Mouse (Mus musculus): Measurements from ENCODE around the gene Tbc1d4. TPM values are rescaled to one million over a fixed set of nuclear protein-coding genes. Genes with fewer than 3 reads are reported as not detected.
A peak's percentile ranks its signal among the peaks of the same experiment; 100 is the strongest.

Tbc1d4 gene
- polyA plus RNA-seq, 1 experiment: 9.0 TPM

- DNase-seq (ENCODE audit: low read depth): peak; percentile 63
- TF ChIP-seq CTCF (IDR thresholded peaks at IDR 0.05; ENCODE audit: borderline replicate concordance, extremely low read depth, insufficient read depth, insufficient read length): no peak
- TF ChIP-seq POLR2A (IDR thresholded peaks at IDR 0.05; ENCODE audit: borderline replicate concordance, extremely low read depth, insufficient read depth, insufficient read length, poor library complexity, severe bottlenecking): no peak
These were observed 47.7 kb downstream of the Tbc1d4 start for GRCm38 (mm10) chr14:101561251-101561701.

DNA sequence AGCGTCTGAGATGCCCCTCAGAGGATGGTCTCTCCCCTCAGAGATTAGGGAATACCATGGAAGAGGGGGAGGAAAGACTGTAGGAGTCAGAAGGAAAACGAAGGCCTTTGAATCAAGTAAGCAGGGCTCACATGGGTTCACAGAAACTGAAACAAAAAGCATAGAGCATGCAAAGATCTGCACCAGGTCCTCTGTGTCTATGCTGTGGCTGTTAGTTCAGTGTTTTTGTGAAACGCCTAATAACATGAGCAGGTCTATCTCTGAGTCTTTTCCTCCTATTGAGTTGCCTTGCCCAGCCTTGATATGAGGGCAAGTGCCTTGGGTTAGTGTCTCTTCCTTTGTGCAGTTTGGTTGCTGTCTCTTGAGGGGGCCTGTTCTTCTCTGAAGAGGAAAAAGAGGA lies 49.5 kb downstream of the Tbc1d4 start:
- DNase-seq (ENCODE audit: low read depth): no peak
- no peak for TF ChIP-seq CTCF (IDR thresholded peaks at IDR 0.05; ENCODE audit: borderline replicate concordance, extremely low read depth, insufficient read depth, insufficient read length)
- no peak for TF ChIP-seq POLR2A (IDR thresholded peaks at IDR 0.05; ENCODE audit: borderline replicate concordance, extremely low read depth, insufficient read depth, insufficient read length, poor library complexity, severe bottlenecking)

DNA sequence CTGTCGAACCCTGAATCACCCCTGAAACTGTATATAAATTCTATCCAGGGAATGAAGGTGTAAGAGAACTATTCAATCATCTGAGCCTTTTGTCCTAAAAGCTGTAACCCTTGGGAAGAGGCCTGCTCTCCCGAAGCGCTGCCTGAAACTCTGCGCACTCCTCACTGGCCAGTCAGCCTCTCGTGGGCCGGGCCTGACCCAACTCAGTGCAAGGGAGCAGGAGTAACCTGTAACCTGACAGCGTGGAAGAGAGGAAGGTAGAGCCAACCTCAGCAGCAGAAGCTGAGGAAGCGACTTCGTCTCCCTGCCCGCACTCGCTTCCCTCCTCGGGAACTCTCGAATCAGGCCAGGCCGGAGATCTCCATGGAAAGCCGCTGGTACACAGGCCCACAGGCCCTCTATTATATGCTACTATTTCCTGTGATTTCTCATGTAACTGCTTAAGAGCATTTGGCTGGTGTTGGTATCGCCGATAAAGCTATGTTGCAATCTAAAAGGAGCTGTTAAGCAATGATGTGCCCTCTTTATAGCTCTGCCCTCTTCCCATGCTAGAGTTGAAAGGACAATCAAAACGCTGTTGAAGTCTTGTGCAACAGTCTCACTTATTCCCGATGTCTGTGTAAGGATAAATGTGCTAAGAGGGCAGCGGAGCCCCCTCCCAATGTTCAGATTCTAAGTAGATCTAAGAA lies 60.0 kb downstream of the Tbc1d4 start:
- TF ChIP-seq POLR2A (IDR thresholded peaks at IDR 0.05; ENCODE audit: borderline replicate concordance, extremely low read depth, insufficient read depth, insufficient read length, poor library complexity, severe bottlenecking) (no peak), CTCF (IDR thresholded peaks at IDR 0.05; ENCODE audit: borderline replicate concordance, extremely low read depth, insufficient read depth, insufficient read length) (no peak)
- no peak for DNase-seq (ENCODE audit: low read depth)

DNA sequence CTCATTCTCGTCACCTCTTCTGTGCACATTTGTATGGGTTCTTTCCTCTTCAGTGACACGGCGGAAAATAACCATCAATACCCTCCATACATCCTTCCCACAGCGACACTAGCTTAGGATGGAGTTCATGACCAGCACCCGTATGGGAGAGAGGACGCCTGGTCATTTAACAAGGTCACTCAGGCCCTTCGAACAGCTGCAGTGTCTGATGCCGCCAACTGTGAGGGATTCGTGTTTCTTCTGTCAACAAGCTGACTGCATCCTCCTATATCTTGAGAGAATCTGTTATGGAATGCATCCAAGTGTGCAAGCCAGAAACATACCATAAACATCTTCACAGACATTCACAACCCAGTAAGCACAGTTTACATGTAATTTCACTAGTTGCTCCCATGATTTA lies 67.1 kb downstream of the Tbc1d4 start:
- TF ChIP-seq CTCF (IDR thresholded peaks at IDR 0.05; ENCODE audit: borderline replicate concordance, extremely low read depth, insufficient read depth, insufficient read length): no peak
- no peak for TF ChIP-seq POLR2A (IDR thresholded peaks at IDR 0.05; ENCODE audit: borderline replicate concordance, extremely low read depth, insufficient read depth, insufficient read length, poor library complexity, severe bottlenecking)
- DNase-seq (ENCODE audit: low read depth): peak; percentile 33

DNA sequence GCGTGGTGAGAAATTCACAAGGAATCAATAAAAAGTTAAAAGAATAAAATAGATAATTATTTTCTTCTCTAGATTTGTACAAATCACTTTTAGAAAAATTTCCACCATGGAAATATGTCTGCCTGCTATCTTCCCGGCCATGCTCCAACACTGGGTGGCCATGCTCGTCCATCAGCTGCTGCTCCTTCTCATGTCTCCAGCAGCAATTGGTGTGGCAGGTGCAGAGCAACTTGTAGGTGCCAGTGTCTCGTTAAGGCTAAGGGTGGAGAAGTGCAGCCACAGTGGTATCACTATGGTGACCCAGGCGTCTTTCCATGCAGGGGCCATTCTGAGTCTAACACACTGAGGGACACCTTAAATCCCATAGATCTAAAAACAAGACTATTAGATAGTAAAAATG lies 67.8 kb downstream of the Tbc1d4 start:
- no peak for TF ChIP-seq POLR2A (IDR thresholded peaks at IDR 0.05; ENCODE audit: borderline replicate concordance, extremely low read depth, insufficient read depth, insufficient read length, poor library complexity, severe bottlenecking)
- TF ChIP-seq CTCF (IDR thresholded peaks at IDR 0.05; ENCODE audit: borderline replicate concordance, extremely low read depth, insufficient read depth, insufficient read length): no peak
- no peak for DNase-seq (ENCODE audit: low read depth)

- no peak for TF ChIP-seq CTCF (IDR thresholded peaks at IDR 0.05; ENCODE audit: borderline replicate concordance, extremely low read depth, insufficient read depth, insufficient read length)
- TF ChIP-seq POLR2A (IDR thresholded peaks at IDR 0.05; ENCODE audit: borderline replicate concordance, extremely low read depth, insufficient read depth, insufficient read length, poor library complexity, severe bottlenecking): no peak
- DNase-seq (ENCODE audit: low read depth): no peak
These were observed 68.5 kb downstream of the Tbc1d4 start for GRCm38 (mm10) chr14:101540466-101540865.

- peak; percentile 62 for DNase-seq (ENCODE audit: low read depth)
- TF ChIP-seq POLR2A (IDR thresholded peaks at IDR 0.05; ENCODE audit: borderline replicate concordance, extremely low read depth, insufficient read depth, insufficient read length, poor library complexity, severe bottlenecking) (no peak), CTCF (IDR thresholded peaks at IDR 0.05; ENCODE audit: borderline replicate concordance, extremely low read depth, insufficient read depth, insufficient read length) (no peak)
These were observed 71.1 kb downstream of the Tbc1d4 start for GRCm38 (mm10) chr14:101537906-101538305.

DNA sequence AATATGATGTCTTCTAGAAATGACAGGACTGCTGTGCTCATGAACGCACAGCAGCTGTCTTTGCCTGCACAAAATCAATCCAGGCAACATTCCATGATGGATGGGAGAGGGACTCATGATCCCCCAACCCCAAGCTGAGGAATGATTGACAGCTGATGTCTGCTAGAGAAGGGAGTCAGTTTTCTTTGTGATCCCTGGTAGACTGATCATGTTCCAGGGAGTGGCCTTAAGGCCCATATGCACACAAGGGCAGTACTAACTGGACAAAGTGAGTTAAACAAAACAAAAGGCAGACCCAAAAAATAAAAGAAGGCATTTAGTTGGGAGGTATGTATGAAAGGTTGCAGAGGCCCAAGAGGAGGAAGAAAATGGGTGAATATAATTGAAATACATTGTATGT lies 71.6 kb downstream of the Tbc1d4 start:
- DNase-seq (ENCODE audit: low read depth): no peak
- no peak for TF ChIP-seq CTCF (IDR thresholded peaks at IDR 0.05; ENCODE audit: borderline replicate concordance, extremely low read depth, insufficient read depth, insufficient read length)
- TF ChIP-seq POLR2A (IDR thresholded peaks at IDR 0.05; ENCODE audit: borderline replicate concordance, extremely low read depth, insufficient read depth, insufficient read length, poor library complexity, severe bottlenecking): no peak

DNA sequence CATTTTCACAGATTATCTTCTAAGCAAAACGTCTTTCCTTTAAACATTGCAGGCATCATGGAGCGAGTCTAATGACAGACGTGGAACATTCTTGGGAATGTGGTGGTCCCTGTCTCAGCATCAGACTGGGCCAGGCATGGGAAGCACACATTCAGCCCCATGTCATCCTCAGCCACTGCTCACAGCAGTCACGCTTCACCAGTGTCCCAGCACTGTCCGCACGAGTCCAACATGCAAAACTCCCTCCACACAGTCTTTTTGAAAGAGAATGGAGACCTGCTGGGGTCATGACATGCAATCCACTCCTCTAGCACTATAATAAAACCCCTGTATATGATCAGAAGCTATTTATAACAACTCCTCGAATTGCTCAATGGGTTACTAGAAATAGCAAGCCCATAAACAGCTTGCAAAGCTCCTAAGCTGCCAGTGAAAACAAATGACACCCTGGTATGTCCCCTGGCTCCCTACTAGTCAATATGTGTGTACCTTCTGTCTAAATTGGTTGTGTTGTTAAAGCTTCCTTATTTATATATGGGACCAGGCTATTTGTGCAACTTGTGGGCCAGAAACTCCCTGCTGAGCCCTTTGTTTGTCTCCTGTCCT lies 76.8 kb downstream of the Tbc1d4 start:
- TF ChIP-seq CTCF (IDR thresholded peaks at IDR 0.05; ENCODE audit: borderline replicate concordance, extremely low read depth, insufficient read depth, insufficient read length) (no peak), POLR2A (IDR thresholded peaks at IDR 0.05; ENCODE audit: borderline replicate concordance, extremely low read depth, insufficient read depth, insufficient read length, poor library complexity, severe bottlenecking) (no peak)
- DNase-seq (ENCODE audit: low read depth): no peak

GRCm38 (mm10) chr14:101530455-101530854 lies 78.5 kb downstream of the Tbc1d4 start:
- no peak for TF ChIP-seq CTCF (IDR thresholded peaks at IDR 0.05; ENCODE audit: borderline replicate concordance, extremely low read depth, insufficient read depth, insufficient read length)
- no peak for TF ChIP-seq POLR2A (IDR thresholded peaks at IDR 0.05; ENCODE audit: borderline replicate concordance, extremely low read depth, insufficient read depth, insufficient read length, poor library complexity, severe bottlenecking)
- no peak for DNase-seq (ENCODE audit: low read depth)

- TF ChIP-seq CTCF (IDR thresholded peaks at IDR 0.05; ENCODE audit: borderline replicate concordance, extremely low read depth, insufficient read depth, insufficient read length) (no peak), POLR2A (IDR thresholded peaks at IDR 0.05; ENCODE audit: borderline replicate concordance, extremely low read depth, insufficient read depth, insufficient read length, poor library complexity, severe bottlenecking) (no peak)
- no peak for DNase-seq (ENCODE audit: low read depth)
These were observed 79.8 kb downstream of the Tbc1d4 start for GRCm38 (mm10) chr14:101529194-101529593.

Data from brain, embryonic 14.5 days (tissue).